Mouse (Mus musculus) duodenum, adult 2 months (tissue): ENCODE measurements around the gene Gfra4. TPM values are rescaled to one million over a fixed set of nuclear protein-coding genes. Genes with fewer than 3 reads are reported as not detected.

ENCODE experiments used
- polyA plus RNA-seq: library from polyadenylated mRNA; depleted of rRNA; stranded (reverse); fragments of >200 nt; gene quantifications from 2 replicates; pipeline ENCODE4 v1.2.3, GENCODE M21; 2012; ENCODE audit warnings: low replicate concordance; rRNA removed

Gene Gfra4
- 20.6 and 32.7 TPM in 2 replicates for polyA plus RNA-seq

DNA sequence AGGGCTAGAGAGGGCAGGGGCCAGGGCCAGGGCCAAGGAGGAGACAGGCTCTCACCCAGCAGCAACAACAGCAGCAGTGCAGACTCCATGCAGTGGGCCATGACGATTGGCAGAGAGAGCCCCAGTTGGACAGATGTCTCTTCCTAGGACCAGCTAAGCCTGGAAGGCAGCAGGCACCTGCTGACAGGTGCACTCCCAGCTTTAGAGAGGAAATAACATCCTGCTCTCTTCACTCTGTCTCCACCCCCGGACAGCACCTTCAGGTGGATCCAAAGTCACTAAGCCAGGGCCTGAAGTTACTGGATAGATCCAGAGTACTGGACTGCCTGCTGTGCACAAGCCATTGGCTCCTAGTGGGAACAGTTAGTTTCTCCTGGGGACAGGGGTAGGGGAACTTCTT lies at the start of gene Gfra4:
TSS of gene Gfra4 (minus strand) at position 101 of the 400 bp plus-strand sequence.

DNA sequence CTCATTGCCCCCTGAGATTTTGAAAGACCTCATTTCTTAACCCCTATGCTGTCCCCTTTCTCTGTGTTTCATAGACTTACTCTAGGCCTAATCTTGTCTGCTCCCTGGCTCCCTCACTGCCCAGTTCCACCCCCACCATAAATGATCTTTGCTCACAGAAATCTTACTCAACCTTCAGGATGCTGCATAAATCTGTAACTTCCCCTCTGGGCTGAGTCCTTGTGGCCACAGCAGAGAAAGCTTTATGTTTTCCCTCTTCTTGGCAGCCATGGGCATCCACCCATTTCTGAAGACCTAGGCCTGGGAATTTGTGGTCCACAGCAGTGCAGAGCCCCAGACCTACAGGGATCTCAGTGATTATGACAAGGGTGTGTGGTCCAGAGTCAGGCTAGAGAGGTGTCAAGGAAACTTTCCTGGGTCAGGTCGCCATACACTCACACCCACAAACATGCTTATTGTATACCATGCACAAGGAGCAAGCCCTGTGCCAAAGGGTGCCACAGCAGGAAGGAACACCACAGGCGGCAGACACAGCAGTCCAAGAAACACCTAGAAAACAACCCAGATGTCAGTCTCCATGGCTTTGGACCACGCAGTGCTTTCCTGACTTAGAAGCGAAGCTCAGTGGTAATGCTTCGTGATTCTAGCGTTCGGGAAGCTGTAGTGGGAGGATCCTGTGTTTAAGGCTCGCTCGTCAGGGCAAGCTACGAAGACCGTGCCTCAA lies 43.9 kb upstream of the Gfra4 start, which contains the start of gene Siglec1:
TSS of gene Siglec1 (minus strand) at position 99 of the 724 bp plus-strand sequence.

DNA sequence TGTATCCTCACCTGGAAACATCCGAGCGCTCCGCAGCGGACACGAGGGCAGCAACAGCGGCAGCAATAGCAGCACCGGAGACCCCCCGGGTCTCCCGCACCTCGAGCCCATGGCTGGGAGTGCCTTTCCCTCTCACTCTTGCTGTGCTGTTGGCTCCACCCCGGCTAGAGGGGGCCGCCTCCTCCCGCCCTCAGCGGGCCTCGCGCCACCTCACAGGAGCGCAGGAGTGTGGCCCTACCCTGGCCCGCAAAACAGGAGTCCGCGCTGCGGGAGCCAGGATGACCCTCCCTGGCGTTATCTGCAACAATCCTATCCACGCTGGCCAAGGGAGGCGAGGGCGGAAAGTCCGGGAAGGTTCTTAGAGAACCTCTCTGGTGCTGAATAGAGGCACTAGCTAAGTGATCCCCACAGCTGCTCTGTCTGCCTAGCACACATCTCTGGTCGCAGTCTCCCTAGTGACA lies 20.5 kb upstream of the Gfra4 start, which contains the start of gene Adam33:
TSS of gene Adam33 (minus strand) at position 411 of the 461 bp plus-strand sequence.

Other genes with a start within 250 kb of the Gfra4 start
- gene 4930402H24Rik, start 136.7 kb downstream of the Gfra4 start, polyA plus RNA-seq, result 6.6 and 25.8 TPM in 2 replicates
- 3.6 and 8.1 TPM in 2 replicates for gene Atrn, start 136.6 kb downstream of the Gfra4 start, polyA plus RNA-seq
- 11.9 and 25.9 TPM in 2 replicates for gene Adam33, start 20.7 kb upstream of the Gfra4 start, polyA plus RNA-seq
- 1.0 and 2.0 TPM in 2 replicates for gene Siglec1, start 43.7 kb upstream of the Gfra4 start, polyA plus RNA-seq
- 2.6 and 2.9 TPM in 2 replicates for gene Hspa12b, start 84.2 kb upstream of the Gfra4 start, polyA plus RNA-seq
- gene Gm11037, start 90.4 kb upstream of the Gfra4 start, polyA plus RNA-seq, result not detected in 2 replicates
- gene 1700037H04Rik, start 117.0 kb upstream of the Gfra4 start, polyA plus RNA-seq, result 69.0 and 100 TPM in 2 replicates
- gene Cenpb, start 137.0 kb upstream of the Gfra4 start, polyA plus RNA-seq, result 94.1 and 105 TPM in 2 replicates
- gene Cdc25b, start 143.9 kb upstream of the Gfra4 start, polyA plus RNA-seq, result 18.4 and 26.6 TPM in 2 replicates
- gene Spef1, start 144.2 kb upstream of the Gfra4 start, polyA plus RNA-seq, result 9.3 and 10.6 TPM in 2 replicates
- gene Ap5s1, start 164.0 kb upstream of the Gfra4 start, polyA plus RNA-seq, result 75.0 and 170 TPM in 2 replicates
- gene Mavs, start 191.0 kb upstream of the Gfra4 start, polyA plus RNA-seq, result 58.0 and 95.8 TPM in 2 replicates
- 4.7 and 9.9 TPM in 2 replicates for gene Pank2, start 219.4 kb upstream of the Gfra4 start, polyA plus RNA-seq